Mouse (Mus musculus) lung, postnatal 4 days (tissue): Measurements from ENCODE around the gene Dnaja3.
"Not testable (repeated sequence)": the region's sequence is repeated elsewhere in the genome, so short reads cannot be mapped to it uniquely, and the experiment has no call there.

Experiments
- DNase-seq, 2 experiments: peaks; one replicate each; pipeline ENCODE4 v3.0.0; 2021

The Dnaja3 gene

GRCm38 (mm10) chr16:4725780-4726527, 86.2 kb downstream of the Dnaja3 start, which contains the start of gene Hmox2:
Hmox2 (plus strand) TSS chr16:4726361.
- DNase-seq, result peak; percentile 96 to 97

- DNase-seq, result no peak
These were observed 86.8 kb downstream of the Dnaja3 start for GRCm38 (mm10) chr16:4726528-4727128.

- no peak for DNase-seq
These were observed 87.7 kb downstream of the Dnaja3 start for GRCm38 (mm10) chr16:4727526-4727925.

- no peak for DNase-seq
These were observed 88.2 kb downstream of the Dnaja3 start for GRCm38 (mm10) chr16:4727963-4728362.

- no peak for DNase-seq
These were observed 91.1 kb downstream of the Dnaja3 start for GRCm38 (mm10) chr16:4730776-4731358.

GRCm38 (mm10) chr16:4736262-4736661, 96.5 kb downstream of the Dnaja3 start:
- no peak for DNase-seq

- no peak for DNase-seq
These were observed 100.2 kb downstream of the Dnaja3 start for GRCm38 (mm10) chr16:4739994-4740393.

- DNase-seq, result no peak
These were observed 102.4 kb downstream of the Dnaja3 start for GRCm38 (mm10) chr16:4742186-4742585.

- no peak for DNase-seq
These were observed 112.4 kb downstream of the Dnaja3 start for GRCm38 (mm10) chr16:4752155-4752554.

- DNase-seq, result no peak
These were observed 114.3 kb downstream of the Dnaja3 start for GRCm38 (mm10) chr16:4754045-4754444.

GRCm38 (mm10) chr16:4756660-4757335, 117.0 kb downstream of the Dnaja3 start:
- not testable (repeated sequence) for DNase-seq
